Mouse (Mus musculus) embryonic fibroblast, embryonic 13.5 days (primary cell): Measurements from ENCODE around the gene Gm20662.

Experiments used
- CTCF ChIP-seq: IDR thresholded peaks from 2 replicates; pipeline ENCODE4 v1.5.1; 2011; ENCODE audit warnings: mild to moderate bottlenecking, control low read depth, low read length, moderate library complexity, borderline replicate concordance; ENCODE audit not compliant: insufficient read depth
- POLR2A ChIP-seq: IDR thresholded peaks from 2 replicates; pipeline ENCODE4 v1.6.1; 2011; ENCODE audit warnings: low read depth, mild to moderate bottlenecking, control low read depth, low read length, moderate library complexity

DNA sequence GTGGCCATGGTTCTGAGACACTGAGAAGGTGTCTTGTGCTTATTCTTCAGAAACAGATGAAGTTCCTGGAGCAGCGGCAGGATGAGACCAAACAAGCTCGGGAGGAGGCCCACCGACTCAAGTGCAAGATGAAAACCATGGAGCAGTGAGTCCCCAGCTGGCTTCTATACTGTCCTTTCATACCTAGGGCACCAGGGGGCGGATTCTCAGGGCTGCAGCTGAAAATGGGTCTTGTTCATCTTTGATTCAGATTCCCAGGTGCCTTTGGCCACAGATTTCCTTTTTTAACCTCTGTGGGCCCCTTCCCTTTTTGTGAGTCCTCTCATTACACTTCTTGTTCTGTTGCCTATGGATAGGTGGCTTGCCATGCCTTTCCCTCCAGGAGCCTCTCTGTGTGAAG, 35.2 kb upstream of the Gm20662 start:
- TF ChIP-seq CTCF (no peak), POLR2A (no peak)
